Mouse (Mus musculus) liver, embryonic 11.5 days (tissue): Measurements from ENCODE around the gene Oxgr1. TPM values are rescaled to one million over a fixed set of nuclear protein-coding genes. Genes with fewer than 3 reads are reported as not detected.

Experiments used
- ATAC-seq: fragments of 200-750 bp; cut with Nextera tagmentation; replicated peaks from 2 replicates; pipeline ENCODE4 v1.8.0; 2017; ENCODE audit warnings: moderate number of reproducible peaks, mild to moderate bottlenecking, moderate TSS enrichment, moderate library complexity; ENCODE audit not compliant: low FRiP score
- DNase-seq: peaks from one replicate; pipeline ENCODE4 v3.0.0-alpha.2; 2017; ENCODE audit warnings: low spot score
- H3K27ac ChIP-seq: fragments of 300-500 bp; sonication (generic); 2 replicates; pipeline ENCODE4 v1.5.1; 2014; ENCODE audit warnings: mild to moderate bottlenecking, low read depth, low read length, control low read depth
- H3K27me3 ChIP-seq: fragments of 300-500 bp; sonication (generic); replicated peaks from 2 replicates; pipeline ENCODE4 v1.6.1; 2014; ENCODE audit warnings: low read length, mixed read lengths; ENCODE audit not compliant: control insufficient read depth, insufficient read depth
- H3K36me3 ChIP-seq: fragments of 300-500 bp; sonication (generic); 2 replicates; pipeline ENCODE4 v1.6.1; 2014; ENCODE audit warnings: mild to moderate bottlenecking, low read length, moderate library complexity, mixed read lengths; ENCODE audit not compliant: control insufficient read depth, insufficient read depth
- H3K4me1 ChIP-seq: fragments of 300-500 bp; sonication (generic); replicated peaks from 2 replicates; pipeline ENCODE4 v1.6.1; 2014; ENCODE audit warnings: low read length, mixed read lengths; ENCODE audit not compliant: control insufficient read depth, insufficient read depth
- H3K4me2 ChIP-seq: fragments of 300-500 bp; sonication (generic); 2 replicates; pipeline ENCODE4 v1.6.1; 2014; ENCODE audit warnings: mild to moderate bottlenecking, control low read depth, moderate library complexity
- H3K4me3 ChIP-seq: fragments of 300-500 bp; sonication (generic); 2 replicates; pipeline ENCODE4 v1.5.1; 2014; ENCODE audit warnings: low read depth, low read length, control low read depth
- H3K9ac ChIP-seq: fragments of 300-500 bp; sonication (generic); 2 replicates; pipeline ENCODE4 v1.6.1; 2014; ENCODE audit warnings: low read depth, low read length, control low read depth
- H3K9me3 ChIP-seq: fragments of 300-500 bp; sonication (generic); 2 replicates; pipeline ENCODE4 v1.6.1; 2016; ENCODE audit warnings: low read length, inconsistent platforms, mixed read lengths; ENCODE audit not compliant: control insufficient read depth
- WGBS: fragments of 180-500 bp; shearing (Covaris S2); extraction: QIAGEN DNeasy Blood & Tissue Kit; methylation state at CpG from one replicate; pipeline ENCODE4 v1.1.7; 2014; 5-methylcytosine and 5-hydroxymethylcytosine counted together
- polyA plus RNA-seq: library from polyadenylated mRNA; unstranded; fragments of >200 nt; fragmentation: Nextera tagmentation; extraction: Ambion mirVana; gene quantifications from 2 replicates; pipeline ENCODE4 v1.2.1, GENCODE M21; 2014

The Oxgr1 gene
- not detected in 2 replicates for polyA plus RNA-seq

- H3K9ac ChIP-seq, result no peak within 1 kb of the TSS
- no peak for ATAC-seq
- no peak within 1 kb of the TSS for H3K27ac ChIP-seq
- WGBS, result 89% methylated on average over 17 of the region's 17 CpGs
- no peaks in the 10 kb centered on the region for H3K36me3 ChIP-seq
- H3K9me3 ChIP-seq, result peaks cover 5% of the 10 kb centered on the region; the same call in 1 of the 2 replicates
- no peak for DNase-seq
- H3K27me3 ChIP-seq, result no peaks in the 10 kb centered on the region
- no peaks in the 10 kb centered on the region for H3K4me1 ChIP-seq
- no peak within 1 kb of the TSS for H3K4me3 ChIP-seq
- H3K4me2 ChIP-seq, result no peak within 1 kb of the TSS
Observed at GRCm38 (mm10) chr14:120042187-120042820, at the start of gene Oxgr1. Gene Oxgr1, minus strand, starts transcription at chr14:120042435.

GRCm38 (mm10) chr14:120090401-120090800, 48.2 kb upstream of the Oxgr1 start:
- ATAC-seq, result no peak
- Histone ChIP-seq H3K9me3 (no peaks in the 10 kb centered on the region), H3K4me1 (no peaks in the 10 kb centered on the region), H3K36me3 (no peaks in the 10 kb centered on the region), H3K4me3 (no peak overlapping the region), H3K4me2 (no peak overlapping the region), H3K9ac (no peak overlapping the region), H3K27ac (no peak overlapping the region), H3K27me3 (no peaks in the 10 kb centered on the region)
- no peak for DNase-seq
- 60% methylated on average over 1 of the region's 1 CpGs for WGBS

- DNase-seq (no peak), ATAC-seq (no peak)
- WGBS, result 66% methylated on average over 14 of the region's 14 CpGs
- H3K27ac ChIP-seq, result no peak overlapping the region
- H3K9ac ChIP-seq, result no peak overlapping the region
- no peak overlapping the region for H3K4me3 ChIP-seq
- no peak overlapping the region for H3K4me2 ChIP-seq
- no peaks in the 10 kb centered on the region for H3K36me3 ChIP-seq
- H3K4me1 ChIP-seq, result no peaks in the 10 kb centered on the region
- no peaks in the 10 kb centered on the region for H3K27me3 ChIP-seq
- no peaks in the 10 kb centered on the region for H3K9me3 ChIP-seq
Observed at GRCm38 (mm10) chr14:120089649-120090360, 47.6 kb upstream of the Oxgr1 start.

GRCm38 (mm10) chr14:120089006-120089648, 46.9 kb upstream of the Oxgr1 start:
- Histone ChIP-seq H3K4me2 (no peak overlapping the region), H3K9me3 (no peaks in the 10 kb centered on the region), H3K4me1 (no peaks in the 10 kb centered on the region), H3K27me3 (no peaks in the 10 kb centered on the region), H3K4me3 (no peak overlapping the region), H3K36me3 (no peaks in the 10 kb centered on the region), H3K27ac (no peak overlapping the region), H3K9ac (no peak overlapping the region)
- ATAC-seq (no peak), DNase-seq (no peak)
- WGBS, result 76% methylated on average over 7 of the region's 7 CpGs

- no peaks in the 10 kb centered on the region for H3K36me3 ChIP-seq
- H3K4me2 ChIP-seq, result no peak overlapping the region
- H3K9ac ChIP-seq, result no peak overlapping the region
- no peaks in the 10 kb centered on the region for H3K27me3 ChIP-seq
- H3K4me3 ChIP-seq, result no peak overlapping the region
- no peak overlapping the region for H3K27ac ChIP-seq
- H3K4me1 ChIP-seq, result no peaks in the 10 kb centered on the region
- WGBS, result 82% methylated on average over 9 of the region's 9 CpGs
- no peaks in the 10 kb centered on the region for H3K9me3 ChIP-seq
- ATAC-seq (no peak), DNase-seq (no peak)
Observed at GRCm38 (mm10) chr14:120084084-120084667, 41.9 kb upstream of the Oxgr1 start.

- no peaks in the 10 kb centered on the region for H3K9me3 ChIP-seq
- no peak overlapping the region for H3K4me3 ChIP-seq
- no peak overlapping the region for H3K9ac ChIP-seq
- WGBS, result 47% methylated on average over 2 of the region's 2 CpGs
- H3K4me2 ChIP-seq, result no peak overlapping the region
- H3K27ac ChIP-seq, result no peak overlapping the region
- no peaks in the 10 kb centered on the region for H3K36me3 ChIP-seq
- no peaks in the 10 kb centered on the region for H3K27me3 ChIP-seq
- ATAC-seq, result no peak
- no peaks in the 10 kb centered on the region for H3K4me1 ChIP-seq
- DNase-seq, result no peak
Observed at GRCm38 (mm10) chr14:120076192-120076591, 34.0 kb upstream of the Oxgr1 start.

GRCm38 (mm10) chr14:120075746-120076145, 33.5 kb upstream of the Oxgr1 start:
- H3K4me2 ChIP-seq, result no peak overlapping the region
- H3K4me1 ChIP-seq, result no peaks in the 10 kb centered on the region
- H3K27ac ChIP-seq, result no peak overlapping the region
- no peak overlapping the region for H3K9ac ChIP-seq
- 69% methylated on average over 5 of the region's 5 CpGs for WGBS
- no peaks in the 10 kb centered on the region for H3K27me3 ChIP-seq
- no peak for DNase-seq
- no peak overlapping the region for H3K4me3 ChIP-seq
- no peak for ATAC-seq
- H3K36me3 ChIP-seq, result no peaks in the 10 kb centered on the region
- no peaks in the 10 kb centered on the region for H3K9me3 ChIP-seq

GRCm38 (mm10) chr14:120074231-120074630, 32.0 kb upstream of the Oxgr1 start:
- no peak overlapping the region for H3K4me3 ChIP-seq
- ATAC-seq (no peak), DNase-seq (no peak)
- no peaks in the 10 kb centered on the region for H3K4me1 ChIP-seq
- H3K27me3 ChIP-seq, result no peaks in the 10 kb centered on the region
- H3K27ac ChIP-seq, result no peak overlapping the region
- H3K9me3 ChIP-seq, result no peaks in the 10 kb centered on the region
- no peaks in the 10 kb centered on the region for H3K36me3 ChIP-seq
- H3K9ac ChIP-seq, result no peak overlapping the region
- H3K4me2 ChIP-seq, result no peak overlapping the region
